Mouse (Mus musculus) naive thymus-derived CD4-positive, alpha-beta T cell, adult 2 months (primary cell): ENCODE measurements around the gene Xndc1.
"Not testable (repeated sequence)": the region's sequence is repeated elsewhere in the genome, so short reads cannot be mapped to it uniquely, and the experiment has no call there.

Experiments used
- DNase-seq: peaks from one replicate; pipeline ENCODE4 v3.0.0-alpha.2; 2011; ENCODE audit warnings: low read depth

Xndc1 gene

GRCm38 (mm10) chr7:102065046-102065891 lies at the start of gene Xndc1, which contains the start of the genes Rnf121 and Xntrpc:
Xndc1 (plus strand) TSS chr7:102065511.
Rnf121 (minus strand) TSS chr7:102065469.
Xntrpc (plus strand) TSS chr7:102065713.
- peak; percentile 92 for DNase-seq

- DNase-seq = no peak
Observed at GRCm38 (mm10) chr7:102016936-102017335, 48.4 kb upstream of the Xndc1 start.

GRCm38 (mm10) chr7:102017452-102017851 lies 47.9 kb upstream of the Xndc1 start:
- DNase-seq = peak; percentile 24

GRCm38 (mm10) chr7:102018034-102018433 lies 47.3 kb upstream of the Xndc1 start:
- DNase-seq = no peak

GRCm38 (mm10) chr7:102018590-102018989 lies 46.7 kb upstream of the Xndc1 start, which contains the start of gene Il18bp:
Il18bp (minus strand) TSS chr7:102018690.
- DNase-seq = no peak

- no peak for DNase-seq
Observed at GRCm38 (mm10) chr7:102019362-102019761, 45.9 kb upstream of the Xndc1 start.

- not testable (repeated sequence) for DNase-seq
Observed at GRCm38 (mm10) chr7:102020934-102021333, 44.4 kb upstream of the Xndc1 start.

- no peak for DNase-seq
Observed at GRCm38 (mm10) chr7:102023821-102024220, 41.5 kb upstream of the Xndc1 start.

GRCm38 (mm10) chr7:102025187-102026119 lies 39.9 kb upstream of the Xndc1 start:
- no peak for DNase-seq

GRCm38 (mm10) chr7:102034904-102035303 lies 30.4 kb upstream of the Xndc1 start:
- DNase-seq = no peak

GRCm38 (mm10) chr7:102035534-102035933 lies 29.8 kb upstream of the Xndc1 start:
- DNase-seq = no peak

- DNase-seq = no peak
Observed at GRCm38 (mm10) chr7:102037318-102037717, 28.0 kb upstream of the Xndc1 start.

GRCm38 (mm10) chr7:102042314-102042713 lies 23.0 kb upstream of the Xndc1 start:
- DNase-seq = no peak

- DNase-seq = peak; percentile 55
Observed at GRCm38 (mm10) chr7:102048524-102048923, 16.8 kb upstream of the Xndc1 start.

- DNase-seq = no peak
Observed at GRCm38 (mm10) chr7:102061353-102061752, 4.0 kb upstream of the Xndc1 start.

GRCm38 (mm10) chr7:102062203-102062602 lies 3.1 kb upstream of the Xndc1 start:
- no peak for DNase-seq

GRCm38 (mm10) chr7:102063891-102064290 lies 1.4 kb upstream of the Xndc1 start:
- DNase-seq = no peak

GRCm38 (mm10) chr7:102064655-102065045 lies 661 bp upstream of the Xndc1 start:
- DNase-seq = no peak

GRCm38 (mm10) chr7:102066363-102066762 lies 1.1 kb downstream of the Xndc1 start:
- no peak for DNase-seq

GRCm38 (mm10) chr7:102076714-102077296 lies 11.5 kb downstream of the Xndc1 start:
- DNase-seq = peak; percentile 71

- peak; percentile 62 for DNase-seq
Observed at GRCm38 (mm10) chr7:102078517-102078916, 13.2 kb downstream of the Xndc1 start.

GRCm38 (mm10) chr7:102080311-102080710 lies 15.0 kb downstream of the Xndc1 start:
- DNase-seq = no peak
